Mouse (Mus musculus) layer of hippocampus, adult 9-10 months (tissue): ENCODE results near the gene Tcf12.

ENCODE experiments used
- DNase-seq: peaks from one replicate; pipeline ENCODE4 v3.0.0; 2022; ENCODE audit warnings: low spot score

Gene Tcf12

DNA sequence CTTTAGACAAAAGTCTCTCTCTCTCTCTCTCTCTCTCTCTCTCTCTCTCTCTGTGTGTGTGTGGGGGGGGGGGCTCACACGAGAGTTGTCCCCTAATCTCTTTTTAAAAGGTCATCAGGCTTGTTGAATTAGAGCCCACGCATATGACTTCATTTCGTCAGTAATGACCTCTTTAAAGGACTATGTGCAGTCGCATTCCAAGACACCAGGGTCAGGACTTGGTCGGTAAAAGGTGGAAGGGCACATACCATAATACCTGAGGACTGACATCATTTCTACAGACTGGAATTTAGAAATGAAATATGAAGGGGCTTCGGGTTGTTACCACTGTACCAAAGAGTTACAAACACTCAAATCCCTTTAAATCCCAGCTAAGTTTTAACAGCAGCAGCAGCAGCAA, 307.6 kb downstream of the Tcf12 start:
- no peak for DNase-seq

DNA sequence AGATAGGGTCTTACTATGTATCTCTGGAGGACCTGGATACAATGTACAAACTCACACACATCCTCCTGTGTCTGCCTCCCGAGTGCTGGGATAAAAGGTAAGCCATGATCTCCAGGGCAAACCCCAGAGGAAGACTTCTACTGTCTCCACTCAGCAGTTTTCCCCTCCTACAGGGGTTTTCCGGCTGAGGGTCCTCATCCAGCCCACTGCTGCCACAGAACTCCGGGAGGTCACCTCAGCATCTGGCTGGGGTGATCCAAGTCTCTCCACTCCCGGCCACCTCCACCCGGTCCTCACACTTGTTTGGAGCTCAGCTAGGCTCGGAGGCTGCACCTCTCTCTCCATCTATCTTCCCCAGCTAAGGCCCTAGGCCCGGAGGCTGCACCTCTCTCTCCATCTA, 308.4 kb downstream of the Tcf12 start:
- DNase-seq, result no peak

GRCm38 (mm10) chr9:71799598-71799997, 312.1 kb downstream of the Tcf12 start:
- no peak for DNase-seq

DNA sequence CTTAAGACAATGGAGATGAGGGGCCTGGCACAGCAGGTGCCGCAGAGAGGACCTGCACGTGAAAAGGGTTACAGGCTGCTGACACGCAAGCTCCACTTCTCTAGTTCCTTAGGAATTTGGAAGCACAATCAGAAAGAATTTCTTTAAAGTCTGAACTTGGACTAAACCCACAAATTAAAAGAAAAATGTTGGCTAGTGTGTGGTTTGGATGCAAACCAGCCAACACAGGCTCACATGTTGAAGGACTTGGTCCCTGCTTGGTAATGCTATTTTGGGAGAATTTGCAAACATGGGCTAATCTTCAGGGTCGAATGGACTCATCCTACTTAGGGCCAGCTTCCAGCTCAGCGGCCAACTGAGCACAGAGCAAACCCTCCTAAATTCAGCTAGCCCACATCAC, 313.5 kb downstream of the Tcf12 start:
- DNase-seq, result no peak
